Comparison of ENCODE assay signal across 9 mouse cellular contexts in the genomic region with DNA sequence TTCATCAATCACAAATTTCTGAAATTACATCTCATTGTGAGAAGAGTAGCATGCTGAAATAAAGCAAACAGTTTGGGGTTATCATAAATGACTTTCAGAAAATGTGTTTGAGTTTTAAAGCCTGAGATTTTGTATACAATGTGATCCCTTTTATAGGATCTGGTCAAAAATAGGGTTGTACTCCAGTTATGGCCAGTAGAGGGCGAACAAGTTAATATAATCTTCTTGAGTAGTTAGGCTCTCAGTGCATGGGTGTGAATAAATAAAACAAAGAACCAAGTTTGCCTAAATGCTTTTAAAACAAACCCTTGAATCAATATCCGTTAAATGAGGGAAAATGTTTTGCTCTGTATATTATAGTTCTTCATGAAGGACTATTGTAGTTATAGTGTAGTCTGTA. TPM values are rescaled to one million over a fixed set of nuclear protein-coding genes. Genes with fewer than 3 reads are reported as not detected.
DNase-seq lines count a peak whose midpoint lies in the region; ATAC-seq and TF ChIP-seq lines count a peak whose summit lies in the region.
"Had no signal": no experiment of that assay in that cellular context is flagged by ENCODE, and none has a peak within 500 bp of the region (broad histone marks: within the 10 kb centered on the region; RNA-seq: fewer than 3 reads in every experiment).

No protein-coding gene starts in this region.

- no peak for TF ChIP-seq EP300 in stomach, postnatal 0 days (optimal IDR thresholded peaks at IDR 0.05)

- no peaks in the 10 kb centered on the region for H3K4me1 ChIP-seq in heart, embryonic 12.5 days (replicated peaks)
- H3K4me1 ChIP-seq in stomach, postnatal 0 days (replicated peaks; ENCODE audit: control insufficient read depth, insufficient read depth): no peaks in the 10 kb centered on the region

- H3K27me3 ChIP-seq in heart, embryonic 12.5 days (replicated peaks): no peaks in the 10 kb centered on the region
- no peaks in the 10 kb centered on the region for H3K27me3 ChIP-seq in stomach, postnatal 0 days (ENCODE audit: control insufficient read depth, insufficient read depth, low read length)

- no peak overlapping the region for H3K27ac ChIP-seq in heart, embryonic 12.5 days (ENCODE audit: poor library complexity, severe bottlenecking)
- no peak overlapping the region for H3K27ac ChIP-seq in stomach, postnatal 0 days (replicated peaks)

- peak; percentile 71 for TF ChIP-seq CTCF in stomach, postnatal 0 days (IDR thresholded peaks at IDR 0.05; ENCODE audit: low read depth)

- no peak overlapping the region for H3K4me3 ChIP-seq in heart, embryonic 12.5 days
- no peak overlapping the region for H3K4me3 ChIP-seq in stomach, postnatal 0 days (ENCODE audit: low read depth, low read length)

- H3K36me3 ChIP-seq in heart, embryonic 12.5 days: no peaks in the 10 kb centered on the region
- no peaks in the 10 kb centered on the region for H3K36me3 ChIP-seq in stomach, postnatal 0 days (ENCODE audit: control insufficient read depth, insufficient read depth, low read length)

- H3K9me3 ChIP-seq in heart, embryonic 12.5 days (replicated peaks): no peaks in the 10 kb centered on the region
- no peaks in the 10 kb centered on the region for H3K9me3 ChIP-seq in stomach, postnatal 0 days (ENCODE audit: control insufficient read depth, low read length)

- WGBS in heart, embryonic 12.5 days: 9% methylated on average over 2 of the region's 2 CpGs
- WGBS in stomach, postnatal 0 days: 9% methylated on average over 2 of the region's 2 CpGs

- peak; percentile 20 for DNase-seq in heart, adult 8-10 months (ENCODE audit: low spot score)
- DNase-seq in 416B (ENCODE audit: low read depth) (peak; percentile 46), R1 (ENCODE audit: low read depth, low spot score) (peak; percentile 25)
- peak; percentile 4 for DNase-seq in induced T-regulatory cell, adult 2 months (ENCODE audit: low read depth)
- DNase-seq in stomach, postnatal 0 days (ENCODE audit: low spot score): no peak
- DNase-seq in gastrocnemius, postnatal 10 days: no peak

- H3K9ac ChIP-seq in heart, embryonic 12.5 days: no peak overlapping the region
- no peak overlapping the region for H3K9ac ChIP-seq in stomach, postnatal 0 days (ENCODE audit: low read length)

- no peak for ATAC-seq in heart, embryonic 12.5 days (ENCODE audit: insufficient number of reproducible peaks, low FRiP score)
- ATAC-seq in stomach, postnatal 0 days (ENCODE audit: low FRiP score, low TSS enrichment): no peak
- ATAC-seq in inflammation-experienced regulatory T-cells, adult 6 months: no peak

- no peak overlapping the region for H3K4me2 ChIP-seq in heart, embryonic 12.5 days
- H3K4me2 ChIP-seq in stomach, postnatal 0 days (replicated peaks; ENCODE audit: low read depth): no peak overlapping the region

RNA-seq across cellular contexts. Expression of a gene that starts 46.7 kb away (rescaled TPM):
- total RNA-seq in heart, adult 8-10 months (2022): not detected
- polyA plus RNA-seq in heart, embryonic 12.5 days (2016; fragmentation: Nextera tagmentation; extraction: Ambion mirVana): 0.06 TPM in 1 of 2 replicates, not detected in the other
- polyA plus RNA-seq in stomach, postnatal 0 days (2015; fragmentation: Nextera tagmentation; extraction: Ambion mirVana): 0.04 and 0.05 TPM in 2 replicates
- under 1 TPM; 0.33 to 0.41 TPM for total RNA-seq in gastrocnemius, postnatal 10 days (2021)
- polyA plus RNA-seq in inflammation-experienced regulatory T-cells, adult 6 months (2017; shearing (Covaris generic)): under 1 TPM in 2 of 3 experiments, not detected in 1; 0.16 to 0.17 TPM
- total RNA-seq: heart, postnatal 14 days had no signal

Comparison
In these comparisons a context has a peak if more than half of its experiments do, and no peak if none do; other contexts are left out.
1. DNase-seq: peak in heart, adult 8-10 months (single experiment), 416B (single experiment), R1 (single experiment) and induced T-regulatory cell, adult 2 months (single experiment); none in stomach, postnatal 0 days (single experiment) and gastrocnemius, postnatal 10 days (single experiment).